Mouse (Mus musculus) lung, postnatal 14 days (tissue): ENCODE results near the gene Mylk.

Experiments
- DNase-seq: peaks from one replicate; pipeline ENCODE4 v3.0.0; 2021

The Mylk gene

DNA sequence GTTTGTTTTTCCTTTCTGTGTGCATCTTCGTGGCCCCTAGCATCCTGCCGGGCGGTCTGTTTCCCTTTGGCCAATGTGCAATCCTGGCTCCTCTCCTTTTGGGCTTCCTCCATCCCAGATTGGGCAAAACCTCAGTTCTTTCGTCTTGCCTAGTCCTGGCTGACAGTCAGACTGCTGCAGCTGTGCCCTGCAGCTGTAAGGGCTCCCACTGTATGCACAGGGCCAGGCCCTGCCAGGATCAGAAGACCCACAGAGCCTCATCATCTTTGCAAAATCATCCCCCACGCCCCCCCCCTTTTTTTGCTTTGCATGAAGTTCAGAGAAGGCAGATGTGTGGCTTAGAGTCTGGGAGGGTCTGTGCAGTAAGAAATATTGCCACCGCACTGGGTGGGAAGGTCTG lies 110.1 kb downstream of the Mylk start:
- peak; percentile 15 for DNase-seq

DNA sequence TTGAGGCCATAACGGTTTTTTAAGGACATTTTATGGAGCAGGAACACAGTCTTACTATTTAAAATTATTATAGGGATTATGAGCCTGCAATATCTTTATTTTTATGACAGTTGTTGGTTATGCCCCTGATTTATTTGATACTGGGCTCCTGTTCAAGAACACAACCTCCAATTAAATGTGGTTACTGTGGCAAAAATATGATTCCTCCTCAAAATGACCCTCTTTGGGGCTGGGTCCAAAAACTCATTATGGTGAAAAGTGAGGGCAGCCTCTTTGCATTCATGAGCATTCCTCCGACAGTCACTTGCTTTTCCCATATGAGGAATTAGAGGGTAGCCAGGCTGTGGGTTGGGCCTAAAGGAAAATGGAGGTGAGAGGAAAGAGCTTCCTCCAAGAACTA lies 110.7 kb downstream of the Mylk start:
- DNase-seq: no peak

GRCm38 (mm10) chr16:34857631-34858030 lies 112.6 kb downstream of the Mylk start:
- DNase-seq: no peak

GRCm38 (mm10) chr16:34860761-34861160 lies 115.8 kb downstream of the Mylk start:
- DNase-seq: no peak

- DNase-seq: peak; percentile 26
Measured at GRCm38 (mm10) chr16:34861744-34862365, 116.8 kb downstream of the Mylk start.

DNA sequence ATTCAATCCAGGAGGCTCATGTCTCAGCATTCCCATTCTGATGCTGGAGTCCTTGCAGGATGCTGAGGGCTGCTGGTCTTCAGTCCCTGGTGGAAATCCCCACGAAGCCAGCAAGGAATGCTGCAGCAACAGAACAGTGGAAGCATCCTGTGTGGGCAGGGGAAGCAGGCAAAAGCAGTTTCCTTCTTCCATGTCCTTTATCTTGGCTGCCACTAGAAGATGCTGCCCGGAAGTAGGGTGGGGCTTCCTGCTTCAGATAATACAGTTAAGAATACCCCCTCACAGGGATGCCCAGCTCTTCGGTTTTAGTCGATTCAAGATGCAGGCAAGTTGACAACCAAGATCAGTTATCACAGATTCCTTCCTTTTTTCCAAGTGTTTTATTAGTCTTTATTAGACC lies 120.4 kb downstream of the Mylk start:
- DNase-seq: peak; percentile 31

GRCm38 (mm10) chr16:34867217-34867616 lies 122.2 kb downstream of the Mylk start:
- DNase-seq: peak; percentile 44

DNA sequence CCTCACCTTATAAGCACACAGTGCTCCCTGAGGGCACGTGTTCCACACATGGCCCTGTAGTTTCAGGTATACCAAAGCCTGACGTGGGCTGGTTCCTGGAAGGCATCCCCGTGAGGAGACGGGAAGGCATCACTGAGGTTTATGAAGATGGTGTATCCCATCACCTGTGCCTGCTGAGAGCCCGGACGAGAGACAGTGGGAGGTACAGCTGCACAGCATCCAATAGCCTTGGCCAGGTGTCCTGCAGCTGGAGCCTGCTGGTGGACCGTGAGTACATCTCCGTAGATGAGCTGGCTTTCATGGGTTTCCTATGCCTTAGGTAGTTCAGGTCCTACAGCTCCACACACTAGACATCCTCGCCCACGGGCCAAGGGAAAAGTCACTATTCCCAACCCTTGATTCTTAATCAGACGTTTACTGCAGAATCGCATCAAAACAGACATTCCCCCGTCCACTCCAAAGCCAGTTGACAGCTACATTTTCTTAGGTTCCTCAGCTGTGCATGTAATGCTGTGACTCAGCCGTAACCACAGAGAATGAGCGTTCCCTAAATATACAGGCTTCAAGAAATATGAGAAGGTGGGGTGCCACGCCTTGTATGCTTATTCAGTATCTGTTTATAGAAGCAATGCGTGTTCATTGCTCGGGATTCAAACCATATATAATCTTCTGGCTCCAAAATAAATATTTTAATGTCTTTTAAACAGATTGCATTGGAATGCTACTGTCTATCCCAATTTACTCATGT lies 135.2 kb downstream of the Mylk start:
- no peak for DNase-seq

- no peak for DNase-seq
Measured at GRCm38 (mm10) chr16:34880815-34881214, 135.8 kb downstream of the Mylk start.

DNA sequence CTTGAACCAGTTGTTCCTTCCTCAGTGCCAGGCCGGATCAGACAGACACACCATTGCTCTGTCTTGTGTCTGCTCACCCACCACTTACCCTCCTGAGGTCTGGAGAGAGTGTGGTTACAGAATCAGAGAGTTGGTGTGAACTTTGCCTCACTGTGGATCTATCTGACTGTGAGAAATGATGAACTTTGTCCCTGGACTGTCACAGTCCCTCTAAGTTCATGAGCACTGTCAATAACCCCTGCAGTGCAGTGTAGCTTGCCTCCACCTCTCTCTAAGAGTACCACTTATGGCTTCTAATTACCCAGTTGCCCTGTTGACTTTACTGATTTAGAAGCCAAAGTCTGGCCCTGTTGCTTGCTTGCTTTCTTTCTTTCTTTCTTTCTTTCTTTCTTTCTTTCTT lies 142.0 kb downstream of the Mylk start:
- no peak for DNase-seq

- DNase-seq: no peak
Measured at GRCm38 (mm10) chr16:34894016-34894415, 149.0 kb downstream of the Mylk start.

DNA sequence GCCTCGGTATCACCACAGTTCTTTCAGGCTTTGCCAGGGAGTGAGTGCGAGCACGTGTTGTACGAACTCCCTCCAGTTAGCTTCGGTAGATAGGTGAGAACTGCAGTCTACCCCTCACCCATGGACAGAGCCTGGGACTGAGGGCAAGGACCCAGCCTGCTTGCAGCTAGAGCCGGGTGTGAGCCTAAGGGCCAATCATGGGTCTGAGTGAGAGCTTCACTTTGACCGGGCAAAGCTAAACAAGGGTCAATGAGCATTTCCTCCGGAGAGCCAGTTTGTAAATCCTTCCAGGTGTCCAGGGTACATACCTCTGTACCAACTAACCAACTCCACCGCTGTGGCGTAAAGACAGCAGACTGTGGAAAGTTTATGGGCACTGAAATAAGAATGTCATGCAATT lies 150.9 kb downstream of the Mylk start:
- DNase-seq: no peak

GRCm38 (mm10) chr16:34896996-34897395 lies 152.0 kb downstream of the Mylk start:
- no peak for DNase-seq

DNA sequence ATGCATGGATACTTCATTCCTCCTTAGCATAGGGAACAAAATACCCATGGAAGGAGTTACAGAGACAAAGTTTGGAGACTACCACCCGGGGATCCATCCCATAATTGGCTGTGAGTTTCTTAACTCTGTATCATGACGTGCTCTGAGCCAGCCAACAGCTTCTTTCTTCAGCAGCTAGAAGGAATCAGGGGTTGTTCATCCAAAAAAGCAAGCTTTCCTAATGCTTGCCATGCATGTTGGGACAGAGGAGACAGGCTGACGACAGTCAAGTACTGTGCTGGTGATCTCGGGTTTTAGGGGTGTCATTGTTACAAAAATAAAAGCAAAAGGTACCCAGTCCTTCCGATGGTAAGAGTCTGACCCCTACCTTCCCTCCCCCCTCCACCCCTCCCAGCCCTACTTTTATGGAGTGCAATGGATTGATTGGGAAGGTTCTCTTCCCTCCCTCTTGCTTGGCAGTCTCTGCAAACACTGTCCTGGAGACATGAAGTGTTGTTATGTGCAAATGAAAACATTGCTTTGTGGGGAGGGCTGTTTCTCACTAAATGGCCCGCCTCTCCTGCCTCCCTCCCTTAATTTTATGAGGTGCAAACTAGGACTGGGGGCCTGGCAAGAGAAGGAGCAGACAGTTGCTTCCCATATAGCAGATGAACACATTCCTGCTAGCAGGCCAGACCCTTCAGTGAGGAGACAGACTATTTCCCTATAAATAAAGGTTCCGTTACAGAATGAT lies 153.2 kb downstream of the Mylk start:
- no peak for DNase-seq

DNA sequence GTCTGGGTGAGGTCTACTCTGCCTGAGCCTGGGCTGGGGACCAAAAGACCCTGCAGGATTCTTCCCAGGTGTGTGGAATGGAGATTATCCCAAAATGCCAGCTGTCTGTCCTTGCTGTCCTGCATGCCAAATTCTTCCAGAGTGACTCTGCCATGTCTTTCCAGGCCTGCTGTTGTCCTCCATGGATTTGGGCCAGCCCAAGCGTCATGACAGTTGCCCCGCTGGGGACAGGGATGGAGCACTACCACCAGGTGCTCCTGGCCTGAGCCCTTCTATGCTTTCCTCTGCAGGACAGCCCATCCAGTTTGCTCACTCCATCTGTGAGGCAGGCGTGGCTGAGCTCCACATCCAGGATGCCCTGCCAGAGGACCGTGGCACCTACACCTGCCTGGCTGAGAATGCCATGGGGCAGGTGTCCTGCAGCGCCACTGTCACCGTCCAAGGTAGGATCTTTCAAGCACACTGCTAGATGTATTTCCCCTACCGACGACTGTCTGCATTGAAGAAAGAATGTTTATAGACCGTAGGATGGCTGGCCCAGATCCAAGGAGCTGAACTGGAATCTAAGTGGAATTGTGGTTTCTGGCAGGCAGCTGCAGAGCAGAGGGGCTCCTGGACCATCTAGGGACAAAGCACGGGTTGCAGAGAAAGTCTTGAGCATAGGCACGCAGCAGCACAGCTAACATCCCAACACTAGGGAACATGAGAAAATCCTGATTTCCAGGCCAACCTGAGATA lies 154.2 kb downstream of the Mylk start:
- DNase-seq: no peak

- no peak for DNase-seq
Measured at GRCm38 (mm10) chr16:34899997-34900396, 155.0 kb downstream of the Mylk start.

- no peak for DNase-seq
Measured at GRCm38 (mm10) chr16:34900471-34900870, 155.5 kb downstream of the Mylk start.

- DNase-seq: no peak
Measured at GRCm38 (mm10) chr16:34901031-34901430, 156.0 kb downstream of the Mylk start.

DNA sequence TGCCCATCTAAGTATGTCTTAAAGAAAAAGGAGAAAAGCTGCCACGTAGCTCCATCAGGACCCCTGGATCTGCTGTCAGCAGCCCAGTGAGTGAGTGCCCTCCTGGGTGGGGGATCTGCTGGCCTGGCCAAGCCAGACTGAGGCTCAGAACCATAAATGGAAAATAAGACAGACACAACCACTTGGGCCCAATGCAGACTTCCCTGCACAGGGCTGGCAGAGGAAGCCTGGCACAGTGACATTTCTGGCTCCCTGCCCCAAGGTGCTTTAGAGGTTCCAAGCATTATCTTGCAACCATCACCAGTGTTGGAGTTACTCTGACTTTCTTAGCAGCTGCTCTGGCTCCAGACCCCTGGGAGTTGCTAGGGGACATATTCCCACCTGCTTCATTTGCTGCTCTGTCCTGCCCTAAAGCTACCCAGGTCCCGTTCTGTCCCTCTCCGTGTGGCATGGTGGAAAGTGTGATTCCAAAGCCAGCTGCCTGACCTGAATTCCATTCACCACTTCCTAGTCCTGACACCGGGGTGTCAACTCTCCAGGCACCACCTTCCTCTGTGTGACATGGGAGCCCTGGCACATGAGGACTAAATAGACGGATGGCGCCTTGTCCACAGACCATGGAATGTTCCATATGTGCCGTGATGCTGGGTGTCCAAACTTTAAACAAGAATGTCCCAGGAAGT lies 156.7 kb downstream of the Mylk start:
- no peak for DNase-seq

DNA sequence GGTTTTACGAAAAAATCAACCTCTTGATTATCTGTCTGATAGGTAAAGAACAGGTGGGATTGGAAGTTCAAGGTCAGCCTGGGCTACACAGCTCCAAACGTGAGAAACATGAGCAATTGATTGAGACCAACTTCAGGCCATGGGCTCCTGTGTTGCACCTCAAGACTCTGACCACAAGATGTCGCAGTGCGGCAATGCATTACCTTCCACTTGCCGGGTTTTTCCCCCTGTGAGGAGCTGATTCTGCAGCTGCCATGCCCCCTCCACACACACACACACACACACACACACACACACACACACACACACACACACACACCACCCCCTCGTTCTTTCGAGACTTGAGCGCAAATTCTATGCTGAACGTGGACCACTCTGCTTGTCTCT lies 157.3 kb downstream of the Mylk start:
- peak; percentile 85 for DNase-seq

GRCm38 (mm10) chr16:34902761-34903160 lies 157.8 kb downstream of the Mylk start:
- DNase-seq: no peak

DNA sequence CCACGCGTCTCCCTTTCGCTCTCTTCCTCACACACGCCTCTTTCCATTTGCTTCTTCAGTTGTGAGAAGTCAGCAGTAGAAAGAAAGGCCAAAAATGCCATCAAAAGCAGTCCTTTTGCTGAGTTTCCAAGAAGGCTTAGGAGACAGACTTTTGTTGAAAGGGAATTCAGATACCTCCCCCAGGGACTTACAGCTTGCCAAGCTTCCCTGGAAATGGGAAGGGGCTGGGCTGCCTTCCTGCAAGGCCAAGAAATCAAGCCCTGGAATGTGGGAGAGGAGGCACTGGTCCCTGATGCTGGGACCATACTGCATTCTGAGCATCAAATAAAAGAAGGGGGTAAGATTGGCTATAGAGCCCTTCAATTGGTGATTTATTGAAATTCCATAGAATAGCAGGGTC lies 159.9 kb downstream of the Mylk start:
- DNase-seq: no peak

DNA sequence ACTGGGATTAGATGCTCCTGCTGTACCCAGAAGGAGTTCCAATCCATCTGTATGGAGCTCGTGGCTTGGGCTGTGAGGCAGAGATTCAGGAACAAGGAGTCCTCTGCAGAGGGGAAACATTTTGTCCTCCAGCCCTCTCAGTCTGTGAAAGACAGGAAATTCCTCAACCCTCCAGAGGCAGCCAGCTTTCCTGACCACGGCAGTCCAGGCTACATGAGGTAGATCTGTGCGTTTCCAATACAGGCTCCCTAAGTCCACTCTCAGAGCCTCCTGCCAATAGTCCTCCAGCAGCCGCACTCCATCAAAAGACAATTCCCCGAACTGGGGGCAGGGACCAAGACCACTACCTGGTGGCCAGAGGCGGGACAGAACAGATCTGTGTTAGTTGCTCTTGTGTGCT lies 164.4 kb downstream of the Mylk start:
- no peak for DNase-seq
